Mouse (Mus musculus) liver, embryonic 14.5 days (tissue): Measurements from ENCODE around the gene Ccs.

Experiments
- CTCF ChIP-seq: IDR thresholded peaks from 2 replicates; pipeline ENCODE4 v1.5.1; 2016; ENCODE audit warnings: antibody characterized with exemption, low read depth, control low read depth
- EP300 ChIP-seq: IDR thresholded peaks from 2 replicates; pipeline ENCODE4 v1.6.1; 2016; ENCODE audit warnings: antibody characterized with exemption, low read depth

DNA sequence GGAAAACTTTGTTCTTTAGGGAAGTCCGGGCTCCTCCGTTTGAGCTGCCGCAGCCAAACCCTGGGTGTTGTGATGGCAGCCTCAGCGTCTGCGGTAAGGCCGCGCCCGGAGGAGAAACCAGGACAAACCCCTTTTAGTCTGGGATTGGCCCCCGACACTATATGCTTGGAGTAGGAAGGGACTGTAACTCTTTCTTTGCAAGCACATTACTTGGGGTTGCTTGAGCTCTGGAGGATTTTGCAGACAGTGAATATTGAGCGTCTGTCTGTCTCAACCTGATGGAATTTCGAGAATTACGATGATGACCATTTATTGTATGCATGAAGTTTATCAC, 27.3 kb downstream of the Ccs start:
- TF ChIP-seq EP300, result no peak
- no peak for TF ChIP-seq CTCF
